12 mouse cellular contexts compared by ENCODE assay signal in genomic region chr16:8784753-8785152, GRCm38 (mm10). TPM values are rescaled to one million over a fixed set of nuclear protein-coding genes. Genes with fewer than 3 reads are reported as not detected.
DNase-seq lines count a peak whose midpoint lies in the region; ATAC-seq and TF ChIP-seq lines count a peak whose summit lies in the region.
"Had no signal": no experiment of that assay in that cellular context is flagged by ENCODE, and none has a peak within 500 bp of the region (broad histone marks: within the 10 kb centered on the region; RNA-seq: fewer than 3 reads in every experiment).

No protein-coding gene starts in this region.

- WGBS in lung, adult 2 months, result 13% methylated on average over 3 of the region's 3 CpGs
- 77% methylated on average over 3 of the region's 3 CpGs for WGBS in forebrain, embryonic 14.5 days
- WGBS in liver, embryonic 11.5 days, result 45% methylated on average over 3 of the region's 3 CpGs

- no peak for TF ChIP-seq POLR2A in lung, adult 2 months (IDR thresholded peaks at IDR 0.05; ENCODE audit: borderline replicate concordance, extremely low read depth, low read depth, low read length)

- H3K36me3 ChIP-seq in E14TG2a.4 (ENCODE audit: insufficient read depth, low read length), result peaks cover 45% of the 10 kb centered on the region
- no peaks in the 10 kb centered on the region for H3K36me3 ChIP-seq in forebrain, embryonic 14.5 days (ENCODE audit: control insufficient read depth, insufficient read depth, low read length)
- H3K36me3 ChIP-seq in liver, embryonic 11.5 days (ENCODE audit: control insufficient read depth, insufficient read depth, low read length), result no peaks in the 10 kb centered on the region
- H3K36me3 ChIP-seq: embryonic facial prominence, embryonic 15.5 days; limb, embryonic 13.5 days; midbrain, embryonic 13.5 days had no signal

- H3K27me3 ChIP-seq in E14TG2a.4 (ENCODE audit: insufficient read depth, low read length), result no peaks in the 10 kb centered on the region
- no peaks in the 10 kb centered on the region for H3K27me3 ChIP-seq in forebrain, embryonic 14.5 days (replicated peaks; ENCODE audit: control insufficient read depth, insufficient read depth, low read length)
- no peaks in the 10 kb centered on the region for H3K27me3 ChIP-seq in liver, embryonic 11.5 days (replicated peaks; ENCODE audit: control insufficient read depth, insufficient read depth, low read length)
- H3K27me3 ChIP-seq: embryonic facial prominence, embryonic 15.5 days; limb, embryonic 13.5 days; midbrain, embryonic 13.5 days had no signal

- ATAC-seq in forebrain, embryonic 14.5 days, result no peak
- no peak for ATAC-seq in liver, embryonic 11.5 days (replicated peaks; ENCODE audit: low FRiP score)
- ATAC-seq: midbrain, embryonic 13.5 days had no signal

- DNase-seq in gastrocnemius, adult 2 months, result peak; percentile 28
- no peak for DNase-seq in gastrocnemius, adult 8-10 months (ENCODE audit: low spot score in 2 of 2)
- peak; percentile 12 to 56 for DNase-seq in heart, adult 9 months (ENCODE audit: low spot score in 2 of 2)
- peak; percentile 70 for DNase-seq in lung, adult 2 months
- no peak for DNase-seq in forebrain, embryonic 14.5 days (ENCODE audit: low spot score)
- no peak for DNase-seq in liver, embryonic 11.5 days (ENCODE audit: low spot score)
- DNase-seq in left cerebral cortex, adult 9 months (ENCODE audit: low spot score in 2 of 2), result no peak
- DNase-seq: cerebellum, adult 18-20 months had no signal

- no peak overlapping the region for H3K4me2 ChIP-seq in forebrain, embryonic 14.5 days (ENCODE audit: low read length)
- no peak overlapping the region for H3K4me2 ChIP-seq in liver, embryonic 11.5 days
- H3K4me2 ChIP-seq: embryonic facial prominence, embryonic 15.5 days; limb, embryonic 13.5 days; midbrain, embryonic 13.5 days had no signal

- no peak overlapping the region for H3K9ac ChIP-seq in forebrain, embryonic 14.5 days (ENCODE audit: low read length)
- no peak overlapping the region for H3K9ac ChIP-seq in liver, embryonic 11.5 days (ENCODE audit: low read depth, low read length)
- H3K9ac ChIP-seq: embryonic facial prominence, embryonic 15.5 days; limb, embryonic 13.5 days; midbrain, embryonic 13.5 days had no signal

- peaks cover 83% of the 10 kb centered on the region for H3K4me1 ChIP-seq in E14TG2a.4 (replicated peaks; ENCODE audit: low read depth, low read length)
- H3K4me1 ChIP-seq in lung, adult 2 months (ENCODE audit: control insufficient read depth, insufficient read depth, low read length), result peaks cover 3% of the 10 kb centered on the region; the same call in 1 of the 2 replicates
- no peaks in the 10 kb centered on the region for H3K4me1 ChIP-seq in forebrain, embryonic 14.5 days (ENCODE audit: control insufficient read depth, insufficient read depth, low read length)
- peaks cover 7% of the 10 kb centered on the region; the same call in 1 of the 2 replicates for H3K4me1 ChIP-seq in liver, embryonic 11.5 days (replicated peaks; ENCODE audit: control insufficient read depth, insufficient read depth, low read length)
- H3K4me1 ChIP-seq: embryonic facial prominence, embryonic 15.5 days; limb, embryonic 13.5 days; midbrain, embryonic 13.5 days had no signal

- H3K4me3 ChIP-seq in gastrocnemius, adult 2 months, result no peak overlapping the region
- H3K4me3 ChIP-seq in E14TG2a.4 (replicated peaks; ENCODE audit: low read length), result 0 out of 2 replicates have a peak overlapping the region, but pooled peaks have one; percentile 5
- no peak overlapping the region for H3K4me3 ChIP-seq in lung, adult 2 months (replicated peaks; ENCODE audit: extremely low read depth, low read depth, low read length)
- no peak overlapping the region for H3K4me3 ChIP-seq in forebrain, embryonic 14.5 days (ENCODE audit: low read depth, low read length)
- no peak overlapping the region for H3K4me3 ChIP-seq in liver, embryonic 11.5 days (ENCODE audit: low read depth, low read length)
- H3K4me3 ChIP-seq: embryonic facial prominence, embryonic 15.5 days; limb, embryonic 13.5 days; midbrain, embryonic 13.5 days had no signal

- TF ChIP-seq CTCF in gastrocnemius, adult 2 months (IDR thresholded peaks at IDR 0.05), result no peak
- no peak for TF ChIP-seq CTCF in E14TG2a.4 (conservative IDR thresholded peaks at IDR 0.05; ENCODE audit: low read length)
- TF ChIP-seq CTCF in lung, adult 2 months (IDR thresholded peaks at IDR 0.05; ENCODE audit: insufficient read depth, low read length), result no peak

- no peak overlapping the region for H3K27ac ChIP-seq in gastrocnemius, adult 2 months
- no peak overlapping the region for H3K27ac ChIP-seq in forebrain, embryonic 14.5 days (ENCODE audit: low read depth, low read length)
- H3K27ac ChIP-seq in liver, embryonic 11.5 days (ENCODE audit: low read depth, low read length), result no peak overlapping the region
- H3K27ac ChIP-seq: embryonic facial prominence, embryonic 15.5 days; limb, embryonic 13.5 days; midbrain, embryonic 13.5 days had no signal

- no peaks in the 10 kb centered on the region for H3K9me3 ChIP-seq in E14TG2a.4 (ENCODE audit: low read length)
- H3K9me3 ChIP-seq in forebrain, embryonic 14.5 days (replicated peaks; ENCODE audit: control insufficient read depth, low read length), result no peaks in the 10 kb centered on the region
- H3K9me3 ChIP-seq in liver, embryonic 11.5 days (ENCODE audit: control insufficient read depth, low read length), result no peaks in the 10 kb centered on the region
- H3K9me3 ChIP-seq: embryonic facial prominence, embryonic 15.5 days; limb, embryonic 13.5 days; midbrain, embryonic 13.5 days had no signal

- intact Hi-C loops in gastrocnemius, adult 2 months (cut with DNase I), result no loop called here

RNA-seq across cellular contexts. Expression of gene Usp7, which starts 7.4 kb away (rescaled TPM):
- total RNA-seq in gastrocnemius, adult 2 months (2021), result 10 to 100 TPM; 61.8 to 69.1 TPM
- 10 to 100 TPM; 51.1 to 62.5 (median 60.0) TPM for total RNA-seq in gastrocnemius, adult 8-10 months (2022)
- 18.6 and 29.8 TPM in 2 replicates for polyA plus RNA-seq in lung, adult 2 months (2012; rRNA removed)
- polyA plus RNA-seq in forebrain, embryonic 14.5 days (2014; fragmentation: Nextera tagmentation; extraction: Ambion mirVana), result 42.1 and 42.7 TPM in 2 replicates
- 34.6 and 43.3 TPM in 2 replicates for polyA plus RNA-seq in liver, embryonic 11.5 days (2014; fragmentation: Nextera tagmentation; extraction: Ambion mirVana)

RNA-seq across cellular contexts. Expression of gene 1810013L24Rik, which starts 45.1 kb away (rescaled TPM):
- total RNA-seq in gastrocnemius, adult 2 months (2021), result 100 to 1,000 TPM in 1 of 2 experiments, 10 to 100 TPM in 1; 80.9 to 111 TPM
- 100 to 1,000 TPM in 2 of 4 experiments, 10 to 100 TPM in 2; 97.6 to 111 (median 103) TPM for total RNA-seq in gastrocnemius, adult 8-10 months (2022)
- 23.2 and 28.6 TPM in 2 replicates for polyA plus RNA-seq in lung, adult 2 months (2012; rRNA removed)
- polyA plus RNA-seq in forebrain, embryonic 14.5 days (2014; fragmentation: Nextera tagmentation; extraction: Ambion mirVana), result 19.6 and 24.9 TPM in 2 replicates
- 12.5 and 13.8 TPM in 2 replicates for polyA plus RNA-seq in liver, embryonic 11.5 days (2014; fragmentation: Nextera tagmentation; extraction: Ambion mirVana)

Comparison
In these comparisons a context has a peak if more than half of its experiments do, and no peak if none do; other contexts are left out.
1. DNase-seq: peak in gastrocnemius, adult 2 months (single experiment), heart, adult 9 months (2 of 2) and lung, adult 2 months (single experiment); none in gastrocnemius, adult 8-10 months (0 of 2), forebrain, embryonic 14.5 days (single experiment), liver, embryonic 11.5 days (single experiment) and left cerebral cortex, adult 9 months (0 of 2).